Mouse (Mus musculus): ENCODE measurements at regions not wholly inside any gene's neighbourhood (a gene's known extent, or its start where the extent isn't known, plus 50 kb on each side); places are given as distances from the start of the nearest gene placed in this dataset.

GRCm38 (mm10) chr16:5455352-5455965 is 199.7 kb upstream of the Eef2kmt start:
- no peak for DNase-seq

- peak; percentile 66 for DNase-seq
These were observed 198.5 kb upstream of the Eef2kmt start for GRCm38 (mm10) chr16:5454243-5454642.

GRCm38 (mm10) chr16:5452971-5453370 is 197.2 kb upstream of the Eef2kmt start:
- peak; percentile 71 for DNase-seq

GRCm38 (mm10) chr16:5445776-5446175 is 190.0 kb upstream of the Eef2kmt start:
- no peak for DNase-seq

- DNase-seq = no peak
These were observed 189.0 kb upstream of the Eef2kmt start for GRCm38 (mm10) chr16:5444785-5445184.

- DNase-seq = no peak
These were observed 183.9 kb upstream of the Eef2kmt start for GRCm38 (mm10) chr16:5439717-5440116.

GRCm38 (mm10) chr16:5438405-5438804 is 182.6 kb upstream of the Eef2kmt start:
- DNase-seq = no peak

- DNase-seq = no peak
These were observed 175.9 kb upstream of the Eef2kmt start for GRCm38 (mm10) chr16:5431689-5432088.

GRCm38 (mm10) chr16:5431111-5431510 is 175.3 kb upstream of the Eef2kmt start:
- no peak for DNase-seq

- no peak for DNase-seq
These were observed 173.7 kb upstream of the Eef2kmt start for GRCm38 (mm10) chr16:5429466-5429865.

- DNase-seq = no peak
These were observed 170.1 kb upstream of the Eef2kmt start for GRCm38 (mm10) chr16:5425908-5426307.

- no peak for DNase-seq
These were observed 166.3 kb upstream of the Eef2kmt start for GRCm38 (mm10) chr16:5422041-5422440.

GRCm38 (mm10) chr16:5421591-5421990 is 165.8 kb upstream of the Eef2kmt start:
- DNase-seq = no peak

GRCm38 (mm10) chr16:5419467-5419866 is 163.7 kb upstream of the Eef2kmt start:
- DNase-seq = no peak

GRCm38 (mm10) chr16:5418462-5419197 is 162.8 kb upstream of the Eef2kmt start:
- DNase-seq = no peak

GRCm38 (mm10) chr16:5415310-5415709 is 159.5 kb upstream of the Eef2kmt start:
- DNase-seq = peak; percentile 20

GRCm38 (mm10) chr16:5411819-5412385 is 156.1 kb upstream of the Eef2kmt start:
- DNase-seq = no peak

GRCm38 (mm10) chr16:5406711-5407110 is 150.9 kb upstream of the Eef2kmt start:
- DNase-seq = peak; percentile 54

GRCm38 (mm10) chr16:5393336-5393735 is 137.6 kb upstream of the Eef2kmt start:
- no peak for DNase-seq

GRCm38 (mm10) chr16:5382930-5383329 is 127.1 kb upstream of the Eef2kmt start:
- no peak for DNase-seq

- DNase-seq = no peak
These were observed 126.6 kb upstream of the Eef2kmt start for GRCm38 (mm10) chr16:5382228-5382884.

GRCm38 (mm10) chr16:5380626-5381025 is 124.8 kb upstream of the Eef2kmt start:
- DNase-seq = no peak

GRCm38 (mm10) chr16:5377001-5377400 is 121.2 kb upstream of the Eef2kmt start:
- DNase-seq = no peak

Data from thymus, postnatal 25 days (tissue).